Mouse (Mus musculus) left cerebral cortex, postnatal 4 days (tissue): ENCODE measurements at regions not wholly inside any gene's neighbourhood (a gene's known extent, or its start where the extent isn't known, plus 50 kb on each side); places are given as distances from the start of the nearest gene placed in this dataset.
A peak's percentile ranks its signal among the peaks of the same experiment; 100 is the strongest.

Experiments used
- DNase-seq: peaks from one replicate; pipeline ENCODE4 v3.0.0-alpha.2; 2022
- intact Hi-C: fragments of 180-260 bp; cut with DNase I; formaldehyde crosslinking; loops from one replicate; pipeline ENCODE4 v1.15.1; 2025

- no peak for DNase-seq
- intact Hi-C loops, result no loop called here
These were observed 394.7 kb downstream of the 4933405O20Rik start for GRCm38 (mm10) chr7:50993707-50994106.

GRCm38 (mm10) chr7:51041899-51042667, 443.1 kb downstream of the 4933405O20Rik start:
- DNase-seq, result peak; percentile 2
- intact Hi-C loops, result no loop called here

- DNase-seq, result no peak
- intact Hi-C loops, result no loop called here
These were observed 452.5 kb downstream of the 4933405O20Rik start for GRCm38 (mm10) chr7:51051496-51051895.

- no peak for DNase-seq
- intact Hi-C loops, result no loop called here
These were observed 442.5 kb upstream of the Ano5 start for GRCm38 (mm10) chr7:51068376-51068775.

GRCm38 (mm10) chr7:51093774-51094173, 417.1 kb upstream of the Ano5 start:
- intact Hi-C loops, result no loop called here

GRCm38 (mm10) chr7:51101166-51101565, 409.7 kb upstream of the Ano5 start:
- intact Hi-C loops, result no loop called here

More at GRCm38 (mm10) chr7:51093774-51094173, 417.1 kb upstream of the Ano5 start:
- DNase-seq, result no peak

GRCm38 (mm10) chr7:51140796-51141195, 370.0 kb upstream of the Ano5 start:
- intact Hi-C loops, result no loop called here
- DNase-seq, result no peak

More at GRCm38 (mm10) chr7:51101166-51101565, 409.7 kb upstream of the Ano5 start:
- no peak for DNase-seq

- intact Hi-C loops, result no loop called here
- no peak for DNase-seq
These were observed 335.6 kb upstream of the Ano5 start for GRCm38 (mm10) chr7:51175211-51175610.

GRCm38 (mm10) chr7:51215487-51216232, 295.2 kb upstream of the Ano5 start:
- DNase-seq, result no peak
- intact Hi-C loops, result no loop called here

- DNase-seq, result no peak
- intact Hi-C loops, result no loop called here
These were observed 294.6 kb upstream of the Ano5 start for GRCm38 (mm10) chr7:51216233-51216605.

GRCm38 (mm10) chr7:51221351-51221750, 289.5 kb upstream of the Ano5 start:
- intact Hi-C loops, result no loop called here
- peak; percentile 15 for DNase-seq

- DNase-seq, result peak; percentile 71
- intact Hi-C loops, result no loop called here
These were observed 289.0 kb upstream of the Ano5 start for GRCm38 (mm10) chr7:51221806-51222205.

- DNase-seq, result no peak
- intact Hi-C loops, result no loop called here
These were observed 283.7 kb upstream of the Ano5 start for GRCm38 (mm10) chr7:51227136-51227535.

- intact Hi-C loops, result no loop called here
- DNase-seq, result peak; percentile 2
These were observed 276.2 kb upstream of the Ano5 start for GRCm38 (mm10) chr7:51234616-51235015.

- no peak for DNase-seq
- intact Hi-C loops, result no loop called here
These were observed 263.1 kb upstream of the Ano5 start for GRCm38 (mm10) chr7:51247695-51248094.

GRCm38 (mm10) chr7:51254461-51254860, 256.4 kb upstream of the Ano5 start:
- DNase-seq, result peak; percentile 14

GRCm38 (mm10) chr7:51259160-51259831, 251.5 kb upstream of the Ano5 start:
- intact Hi-C loops, result no loop called here
- no peak for DNase-seq

More at GRCm38 (mm10) chr7:51254461-51254860, 256.4 kb upstream of the Ano5 start:
- intact Hi-C loops, result no loop called here

GRCm38 (mm10) chr7:51264166-51264565, 246.7 kb upstream of the Ano5 start:
- intact Hi-C loops, result no loop called here
- no peak for DNase-seq

- intact Hi-C loops, result no loop called here
- no peak for DNase-seq
These were observed 244.9 kb upstream of the Ano5 start for GRCm38 (mm10) chr7:51265896-51266295.

- DNase-seq, result no peak
- intact Hi-C loops, result no loop called here
These were observed 243.9 kb upstream of the Ano5 start for GRCm38 (mm10) chr7:51266879-51267278.

GRCm38 (mm10) chr7:51268743-51269142, 242.1 kb upstream of the Ano5 start:
- intact Hi-C loops, result no loop called here
- DNase-seq, result no peak
